Mouse (Mus musculus): ENCODE results near the gene Dcn.

The Dcn gene

GRCm38 (mm10) chr10:97479004-97479766 lies at the start of gene Dcn:
Gene Dcn (plus strand): TSS chr10:97479609.
- DNase-seq (ENCODE audit: low spot score), result peak; percentile 6

DNA sequence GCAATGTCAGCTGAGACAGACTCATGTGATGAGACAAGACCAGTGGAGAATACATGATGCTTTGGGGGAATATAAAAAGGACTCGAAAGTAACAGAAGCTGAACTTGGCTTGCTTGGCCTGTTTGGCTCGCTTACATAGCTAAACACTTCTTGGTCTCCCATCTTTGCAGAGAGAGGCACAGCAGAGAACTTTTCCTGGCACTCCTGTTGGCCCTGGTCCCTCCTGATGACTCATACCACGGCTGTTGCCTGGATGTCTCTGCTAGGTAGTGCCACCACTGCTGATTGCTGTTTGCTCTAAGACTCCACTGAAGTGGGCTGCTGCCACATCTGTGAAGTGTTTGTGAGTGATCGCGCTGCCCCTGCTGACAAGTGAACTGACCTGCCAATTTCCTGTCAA lies 42.7 kb upstream of the Dcn start:
- DNase-seq (ENCODE audit: low spot score), result no peak

- no peak for DNase-seq (ENCODE audit: low spot score)
Measured at GRCm38 (mm10) chr10:97442300-97442699, 37.1 kb upstream of the Dcn start.

GRCm38 (mm10) chr10:97446486-97446885 lies 32.9 kb upstream of the Dcn start:
- no peak for DNase-seq (ENCODE audit: low spot score)

DNA sequence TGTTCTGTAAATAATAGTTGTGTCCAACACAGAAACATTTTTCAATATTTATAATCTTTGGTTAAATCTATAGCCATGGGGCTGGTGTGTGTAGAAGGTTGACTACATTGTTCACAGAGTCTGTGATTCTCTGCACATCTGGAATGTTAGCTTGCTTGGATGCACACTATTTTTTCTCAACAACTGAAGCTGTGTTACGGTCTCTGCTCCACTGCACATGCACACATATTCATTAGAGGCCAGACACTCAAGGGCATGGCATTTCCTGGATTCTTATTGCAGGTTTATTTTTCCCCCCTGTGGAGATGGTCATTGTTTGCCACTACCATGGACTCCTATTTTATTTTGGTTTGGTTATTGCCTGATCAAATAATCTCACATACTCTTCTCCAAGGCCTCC lies 26.5 kb upstream of the Dcn start:
- no peak for DNase-seq (ENCODE audit: low spot score)

- DNase-seq (ENCODE audit: low spot score), result no peak
Measured at GRCm38 (mm10) chr10:97453529-97453928, 25.9 kb upstream of the Dcn start.

DNA sequence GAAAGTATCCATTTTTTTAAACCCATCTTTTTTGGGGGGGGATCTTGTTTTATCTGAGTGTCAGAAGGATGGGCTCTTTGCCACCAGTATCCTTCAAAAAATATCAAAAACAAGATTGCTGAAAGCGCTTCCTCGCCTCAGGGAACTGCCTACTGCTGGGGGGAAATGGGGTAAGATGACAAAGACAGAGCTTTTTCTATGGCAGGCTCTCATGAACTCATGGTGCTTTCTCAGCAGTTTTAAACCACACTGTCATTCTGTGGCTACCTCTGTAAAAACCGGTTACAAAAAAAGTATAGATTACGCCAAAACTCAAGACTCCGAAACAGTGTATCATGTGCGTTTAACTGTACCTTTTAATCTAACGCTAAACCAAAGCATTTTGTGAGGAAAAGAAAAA lies 22.4 kb upstream of the Dcn start:
- DNase-seq (ENCODE audit: low spot score), result no peak

GRCm38 (mm10) chr10:97466818-97467217 lies 12.6 kb upstream of the Dcn start:
- no peak for DNase-seq (ENCODE audit: low spot score)

GRCm38 (mm10) chr10:97469411-97470140 lies 9.8 kb upstream of the Dcn start:
- DNase-seq (ENCODE audit: low spot score), result no peak

- DNase-seq (ENCODE audit: low spot score), result no peak
Measured at GRCm38 (mm10) chr10:97475460-97475859, 3.9 kb upstream of the Dcn start.

GRCm38 (mm10) chr10:97478259-97478658 lies 1.1 kb upstream of the Dcn start:
- DNase-seq (ENCODE audit: low spot score), result no peak

DNA sequence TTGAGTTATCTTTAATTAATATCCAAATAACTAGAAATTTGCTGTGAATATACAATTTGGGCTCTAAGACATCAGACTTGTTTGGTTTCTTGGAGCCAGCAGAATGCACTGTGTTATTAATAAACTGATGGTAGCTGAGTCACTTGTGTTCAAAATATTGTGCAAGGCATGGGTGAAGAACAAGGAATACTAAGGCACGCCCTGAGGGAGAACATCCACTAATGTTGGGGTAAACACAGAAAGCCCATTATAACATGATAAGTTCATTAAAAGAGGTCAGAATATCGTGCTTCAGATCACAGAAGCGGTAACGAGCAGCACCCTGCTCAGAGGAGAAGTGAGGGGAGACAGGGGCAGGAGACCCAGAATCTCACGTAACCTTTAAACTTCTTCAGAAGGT lies 2.7 kb downstream of the Dcn start:
- DNase-seq (ENCODE audit: low spot score), result no peak

DNA sequence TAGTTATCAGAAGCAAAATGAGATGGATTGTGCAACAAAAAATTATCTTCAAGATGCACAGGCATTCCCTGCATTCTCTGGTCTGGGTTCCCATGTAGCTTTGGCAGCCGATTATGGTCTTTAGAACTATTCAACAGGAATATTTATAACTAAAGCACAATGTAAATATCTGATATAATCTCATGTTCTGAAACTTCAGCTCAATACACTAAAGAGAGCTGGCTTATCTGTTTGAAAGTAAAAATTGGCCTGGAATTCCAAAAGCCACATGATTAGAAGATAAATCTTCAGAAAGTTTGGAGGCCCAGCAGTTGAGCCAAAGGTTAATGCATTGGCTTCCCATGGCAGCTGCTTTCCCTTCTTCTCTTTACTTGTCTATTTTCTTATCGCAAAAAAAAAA lies 4.6 kb downstream of the Dcn start:
- no peak for DNase-seq (ENCODE audit: low spot score)

GRCm38 (mm10) chr10:97485151-97485550 lies 5.7 kb downstream of the Dcn start:
- no peak for DNase-seq (ENCODE audit: low spot score)

DNA sequence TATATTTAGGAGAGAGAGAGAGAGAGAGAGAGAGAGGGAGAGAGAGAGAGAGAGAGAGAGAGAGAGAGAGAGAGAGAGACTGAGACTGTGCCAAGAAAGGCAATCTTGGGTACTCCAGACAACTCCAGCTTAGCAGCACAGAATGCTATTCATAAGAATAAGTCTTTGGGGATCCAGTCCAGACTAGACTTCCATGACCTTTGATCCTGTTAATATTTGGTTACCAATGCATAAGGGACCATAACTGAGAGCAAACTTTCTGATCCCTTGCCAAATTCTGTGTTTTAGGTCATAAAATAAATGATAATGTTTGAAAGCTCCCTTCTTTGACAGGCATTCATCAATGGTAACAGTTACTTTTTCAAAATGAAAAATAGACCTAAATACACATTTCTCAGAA lies 6.7 kb downstream of the Dcn start:
- no peak for DNase-seq (ENCODE audit: low spot score)

DNA sequence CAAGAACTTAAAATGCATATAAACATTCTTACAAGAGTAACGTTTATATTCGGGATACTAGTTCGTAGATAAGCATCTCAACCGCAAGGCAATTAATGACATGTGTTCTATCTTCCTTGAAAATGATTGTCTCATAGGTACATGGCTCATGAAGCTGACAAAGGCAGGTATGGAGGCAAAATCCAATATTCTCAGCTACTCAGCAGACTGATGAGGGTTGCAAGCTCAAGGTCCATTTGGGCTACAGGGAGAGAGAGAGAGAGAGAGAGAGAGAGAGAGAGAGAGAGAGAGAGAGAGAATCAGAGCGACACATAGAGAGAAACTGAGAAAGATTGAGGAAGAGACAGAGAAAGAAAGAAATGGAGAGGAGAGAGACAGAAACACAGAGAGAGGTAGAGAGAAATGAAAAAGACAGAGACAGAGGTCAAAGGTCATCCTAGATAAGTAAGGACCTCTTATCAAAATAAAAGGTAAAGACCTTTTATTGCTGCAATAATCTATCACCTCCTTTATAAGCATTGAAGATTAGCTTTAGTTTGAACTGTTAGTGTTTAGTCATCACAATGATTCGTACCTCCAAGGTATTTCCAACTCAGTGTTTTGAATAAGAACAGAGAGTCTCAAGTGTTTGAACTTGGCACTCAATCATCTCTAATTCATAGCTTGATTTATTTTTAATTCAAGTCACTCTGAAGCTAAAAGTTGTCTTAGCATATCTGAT lies 8.0 kb downstream of the Dcn start:
- DNase-seq (ENCODE audit: low spot score), result no peak

GRCm38 (mm10) chr10:97492367-97492980 lies 13.1 kb downstream of the Dcn start:
- DNase-seq (ENCODE audit: low spot score), result no peak

DNA sequence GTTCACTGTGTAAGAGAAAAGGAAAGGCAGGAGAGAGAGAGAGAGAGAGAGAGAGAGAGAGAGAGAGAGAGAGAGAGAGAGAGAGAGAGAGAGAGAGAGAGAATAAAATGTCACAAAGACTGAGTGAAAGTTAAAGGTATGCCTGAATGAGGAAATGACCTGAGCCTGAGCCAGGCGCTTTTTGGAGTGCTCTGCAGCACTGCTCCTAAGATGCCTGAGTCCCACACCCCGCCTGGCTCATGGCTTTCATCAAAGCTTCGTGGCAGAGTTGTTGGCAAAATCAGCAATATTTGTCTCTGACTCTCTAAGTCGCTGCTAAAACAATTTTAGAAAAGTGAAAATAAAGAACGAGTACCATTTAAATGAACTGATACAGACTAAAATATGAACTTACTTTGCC lies 18.2 kb downstream of the Dcn start:
- no peak for DNase-seq (ENCODE audit: low spot score)

- DNase-seq (ENCODE audit: low spot score), result no peak
Measured at GRCm38 (mm10) chr10:97523366-97523765, 44.0 kb downstream of the Dcn start.

DNA sequence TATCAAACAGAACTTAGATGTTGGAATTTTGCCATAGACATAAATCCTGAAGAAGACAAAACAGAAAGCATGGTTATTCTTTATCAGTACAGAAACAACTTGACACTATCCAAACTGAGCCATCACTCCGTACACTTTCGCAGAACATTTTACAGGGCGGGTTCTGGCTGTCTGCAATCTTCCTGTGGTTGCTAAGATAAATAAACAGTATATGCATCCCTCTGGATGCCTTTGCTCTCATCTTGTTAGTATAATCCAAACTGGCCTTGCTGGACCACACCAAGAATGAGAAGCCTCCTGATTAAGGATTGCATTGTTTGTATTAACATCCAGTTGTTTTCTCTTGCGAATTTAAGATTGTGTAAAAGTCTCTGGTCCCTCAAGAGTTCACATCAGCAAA lies 56.3 kb downstream of the Dcn start:
- no peak for DNase-seq (ENCODE audit: low spot score)

DNA sequence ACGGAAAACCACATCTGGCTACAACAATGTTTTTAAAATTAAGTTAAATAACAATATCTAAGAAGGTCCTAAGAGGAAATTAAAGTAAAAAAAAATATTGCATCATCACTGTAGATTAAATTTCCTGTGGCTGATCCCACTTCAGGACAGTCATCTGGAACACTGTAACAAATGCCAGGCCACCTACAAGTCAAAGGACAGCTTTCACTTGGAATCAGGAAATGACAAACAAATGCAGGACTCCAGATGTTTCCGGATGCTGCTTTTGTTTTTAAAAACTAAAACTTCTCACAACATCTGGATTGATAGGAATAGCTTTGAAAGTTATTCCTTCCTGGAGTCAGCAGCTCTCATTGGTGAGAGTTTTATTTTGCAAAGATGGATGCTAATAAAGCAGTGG lies 57.5 kb downstream of the Dcn start:
- no peak for DNase-seq (ENCODE audit: low spot score)

DNA sequence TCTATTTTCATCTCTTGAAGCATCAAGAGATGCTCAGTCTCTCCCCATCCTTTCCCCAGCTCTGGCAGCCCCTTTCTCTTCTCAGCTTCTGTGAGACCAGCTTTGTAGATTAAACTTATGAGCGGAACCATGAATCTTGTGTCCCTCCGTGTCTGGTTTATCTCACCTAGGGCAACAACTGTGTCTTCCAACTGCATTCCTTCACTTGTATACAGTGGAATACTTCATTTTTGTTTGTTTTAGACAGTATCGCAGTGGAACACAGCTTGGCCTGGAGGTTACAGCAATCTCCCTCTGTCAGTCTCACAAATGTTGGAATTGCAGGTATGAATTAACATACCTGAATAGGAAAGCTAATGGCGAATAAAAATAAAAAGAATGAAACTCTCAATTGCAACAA lies 58.8 kb downstream of the Dcn start:
- no peak for DNase-seq (ENCODE audit: low spot score)

- no peak for DNase-seq (ENCODE audit: low spot score)
Measured at GRCm38 (mm10) chr10:97547740-97548139, 68.3 kb downstream of the Dcn start.
